Mouse (Mus musculus) left cerebral cortex, adult 2 months (tissue): ENCODE data around the gene Trir. TPM values are rescaled to one million over a fixed set of nuclear protein-coding genes. Genes with fewer than 3 reads are reported as not detected.

Experiments
- DNase-seq, 2 experiments: peaks; one replicate each; pipeline ENCODE4 v3.0.0; 2021 to 2022; ENCODE audit warnings: low spot score in 2 of 2, mixed read lengths in 1 of 2; ENCODE audit errors: extremely low spot score in 1 of 2
- H3K27ac ChIP-seq: fragments of 200-600 bp; 2 replicates; pipeline ENCODE4 v1.8.1; 2022
- H3K4me3 ChIP-seq: fragments of 200-600 bp; 2 replicates; pipeline ENCODE4 v1.8.1; 2022
- CTCF ChIP-seq: fragments of 200-600 bp; IDR thresholded peaks from 2 replicates; pipeline ENCODE4 v1.8.1; 2022; ENCODE audit warnings: antibody characterized with exemption, mild to moderate bottlenecking, moderate library complexity
- intact Hi-C: fragments of 180-260 bp; cut with DNase I; formaldehyde crosslinking; loops from one replicate; pipeline ENCODE4 v1.15.1; 2025
- total RNA-seq, 2 experiments: library from RNA; stranded (reverse); gene quantifications; 2 replicates each; pipeline ENCODE4 v1.2.3; 2021

Gene Trir
- total RNA-seq, 2 experiments from 2014 or later, result 124 to 132 TPM

- Histone ChIP-seq H3K4me3 (no peak overlapping the region), H3K27ac (no peak overlapping the region)
- peak; percentile 87 to 94 for DNase-seq
- intact Hi-C loops, result no loop called here
- TF ChIP-seq CTCF, result peak; percentile 97
Observed at GRCm38 (mm10) chr8:84997649-84998295, 28.9 kb upstream of the Trir start.

- DNase-seq, result no peak
- Histone ChIP-seq H3K27ac (no peak overlapping the region), H3K4me3 (no peak overlapping the region)
- TF ChIP-seq CTCF, result peak; percentile 31
- intact Hi-C loops, result no loop called here
Observed at GRCm38 (mm10) chr8:85007686-85008085, 18.9 kb upstream of the Trir start.

GRCm38 (mm10) chr8:85011242-85011641 lies 15.4 kb upstream of the Trir start:
- no peak for TF ChIP-seq CTCF
- H3K27ac ChIP-seq, result no peak overlapping the region
- intact Hi-C loops, result no loop called here
- DNase-seq, result no peak
- no peak overlapping the region for H3K4me3 ChIP-seq

GRCm38 (mm10) chr8:85013230-85013840 lies 13.3 kb upstream of the Trir start:
- Histone ChIP-seq H3K4me3 (peak overlapping the region; percentile 55), H3K27ac (no peak overlapping the region)
- peak; percentile 80 for TF ChIP-seq CTCF
- DNase-seq, result peak; percentile 77 to 80
- intact Hi-C loops, result no loop called here

- no peak for DNase-seq
- Histone ChIP-seq H3K27ac (no peak within 1 kb of the TSS), H3K4me3 (peak within 1 kb of the TSS; percentile 55)
- no peak for TF ChIP-seq CTCF
- intact Hi-C loops, result no loop called here
Observed at GRCm38 (mm10) chr8:85014431-85014830, 12.2 kb upstream of the Trir start, which contains the start of gene Best2. Gene Best2, minus strand, starts transcription at chr8:85014531.

- DNase-seq, result no peak
- intact Hi-C loops, result no loop called here
- no peak overlapping the region for H3K27ac ChIP-seq
- no peak overlapping the region for H3K4me3 ChIP-seq
- no peak for TF ChIP-seq CTCF
Observed at GRCm38 (mm10) chr8:85016724-85017123, 9.9 kb upstream of the Trir start.

- intact Hi-C loops, result no loop called here
- DNase-seq, result no peak
- no peak overlapping the region for H3K27ac ChIP-seq
- TF ChIP-seq CTCF, result no peak
- H3K4me3 ChIP-seq, result no peak overlapping the region
Observed at GRCm38 (mm10) chr8:85017209-85017608, 9.4 kb upstream of the Trir start.

- DNase-seq, result no peak
- Histone ChIP-seq H3K4me3 (no peak overlapping the region), H3K27ac (no peak overlapping the region)
- TF ChIP-seq CTCF, result no peak; the same call in 1 of the 2 replicates
- intact Hi-C loops, result no loop called here
Observed at GRCm38 (mm10) chr8:85021514-85022055, 5.0 kb upstream of the Trir start.

GRCm38 (mm10) chr8:85023846-85024245 lies 2.8 kb upstream of the Trir start:
- no peak for DNase-seq
- Histone ChIP-seq H3K27ac (no peak overlapping the region), H3K4me3 (peak overlapping the region; percentile 69; the same call in 1 of the 2 replicates)
- intact Hi-C loops, result no loop called here
- TF ChIP-seq CTCF, result no peak

GRCm38 (mm10) chr8:85025098-85025932 lies 1.3 kb upstream of the Trir start, which contains the start of gene Asna1:
Gene Asna1, minus strand, starts transcription at chr8:85025281.
- Histone ChIP-seq H3K4me3 (peak within 1 kb of the TSS; percentile 69), H3K27ac (peak within 1 kb of the TSS; percentile 98)
- peak; percentile 77 to 81 for DNase-seq
- TF ChIP-seq CTCF, result no peak
- intact Hi-C loops, result loop anchor here (5.0 kb wide), 2 partner anchors 47 to 48 kb away; partner anchors contain the start of genes Dhps and Junb

GRCm38 (mm10) chr8:85027516-85027855 lies 863 bp downstream of the Trir start:
- Histone ChIP-seq H3K27ac (peak overlapping the region; percentile 98), H3K4me3 (peak overlapping the region; percentile 93)
- no peak for TF ChIP-seq CTCF
- DNase-seq, result no peak
- intact Hi-C loops, result loop anchor here (5.0 kb wide), 2 partner anchors 45 to 50 kb away; partner anchors contain the start of genes Dhps and Junb
